Mouse (Mus musculus) c-Kit-negative CD71-positive TER-119-positive erythroid progenitor cells, embryonic 14.5 days (primary cell): ENCODE results near the gene Hoxa5.

Source experiments
- DNase-seq: peaks from one replicate; pipeline ENCODE4 v3.0.0-alpha.2; 2013; ENCODE audit warnings: low read depth, low spot score

Gene Hoxa5

DNA sequence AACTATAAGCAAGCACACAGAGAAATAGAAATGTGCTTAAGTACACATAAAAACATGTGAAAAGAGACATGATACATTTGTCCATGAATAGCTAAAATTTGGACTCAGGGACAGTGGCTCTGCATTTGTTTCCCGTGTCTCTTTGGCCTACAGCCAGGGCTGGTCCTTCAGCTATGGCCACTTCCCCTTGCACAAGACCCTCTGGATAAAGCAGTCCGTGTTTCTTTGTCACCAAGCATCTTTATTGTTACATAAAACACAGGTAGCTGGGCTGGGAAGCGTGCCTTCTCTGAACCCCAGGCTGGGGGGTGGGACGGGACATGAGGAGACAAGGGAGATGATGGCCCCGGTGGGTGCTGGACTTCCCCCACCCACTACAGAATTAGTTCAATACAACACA is 9.9 kb upstream of the Hoxa5 start:
- DNase-seq, result no peak

DNA sequence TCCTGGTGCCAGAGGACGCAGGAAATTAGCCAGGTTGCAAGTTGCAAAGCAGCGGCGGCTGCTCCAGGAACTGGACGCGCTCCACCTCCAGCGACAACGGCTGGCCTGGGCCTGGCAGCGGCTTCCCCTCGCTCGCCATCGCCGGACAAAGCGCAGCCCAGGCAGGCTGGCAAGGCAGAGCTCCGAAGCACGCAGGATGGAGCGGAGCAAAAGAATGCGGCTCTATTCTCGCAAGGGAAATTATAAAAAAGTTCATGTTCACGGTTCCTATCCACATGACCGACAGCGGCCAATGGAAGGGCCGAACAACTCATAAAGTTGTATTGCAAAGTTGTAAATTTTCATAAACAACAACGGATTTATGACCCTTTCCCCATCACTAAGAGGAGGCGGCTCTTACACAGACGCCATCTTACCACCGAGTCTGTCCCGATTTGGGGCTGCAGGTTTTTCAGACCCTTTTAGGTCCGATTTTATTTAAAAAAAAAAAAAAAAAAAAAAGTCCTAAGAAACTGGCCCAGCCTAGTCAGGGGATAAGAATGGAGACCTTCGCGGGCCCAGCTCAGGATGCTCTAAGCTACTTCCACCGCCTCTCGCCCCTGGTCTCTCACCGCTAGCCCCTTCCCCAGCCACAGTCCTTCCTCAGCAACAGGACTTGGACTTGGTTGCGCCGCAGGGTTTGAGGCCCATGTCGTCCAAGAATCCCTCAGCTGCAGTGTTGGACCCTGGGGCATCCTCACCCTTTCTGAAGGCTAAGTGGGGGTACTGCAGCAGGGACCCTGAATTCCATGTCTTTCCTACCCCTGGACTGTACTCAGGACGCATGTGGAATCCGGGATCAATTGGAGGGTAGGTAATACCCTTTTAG is 9.0 kb upstream of the Hoxa5 start, which contains the start of the genes Hoxa3 and Gm28308:
Hoxa3 (minus strand) TSS at position 218 of the 868 bp plus-strand sequence.
Gm28308 (minus strand) TSS at position 221 of the 868 bp plus-strand sequence.
- no peak for DNase-seq

DNA sequence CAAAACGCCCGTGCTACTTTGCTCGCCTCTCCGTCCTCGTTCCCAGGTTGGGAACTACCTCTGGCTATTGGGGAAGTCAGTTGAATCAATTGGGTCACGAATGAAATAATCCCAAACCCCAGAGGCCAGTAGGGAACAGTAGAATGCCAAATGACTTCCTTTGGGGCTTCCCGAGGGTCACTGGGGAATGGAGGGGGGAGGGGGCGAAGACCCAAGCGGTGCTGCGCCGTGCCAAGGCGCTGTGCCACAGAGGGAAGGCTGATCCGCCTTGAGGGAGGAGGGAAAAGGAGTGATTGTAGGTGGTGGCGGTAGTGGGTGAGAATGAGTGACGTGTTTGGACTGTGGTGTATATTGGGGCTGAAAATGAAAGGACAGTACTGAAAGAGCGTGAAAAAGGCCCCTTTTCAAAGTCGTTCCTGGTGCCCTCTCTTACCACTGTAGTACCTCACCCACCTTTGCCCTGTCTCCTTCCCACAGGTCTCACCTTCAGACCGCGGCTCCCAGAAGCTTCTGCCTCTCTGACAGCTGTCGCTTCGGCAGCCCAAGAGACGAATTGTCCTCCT is 8.2 kb upstream of the Hoxa5 start:
- DNase-seq, result no peak

DNA sequence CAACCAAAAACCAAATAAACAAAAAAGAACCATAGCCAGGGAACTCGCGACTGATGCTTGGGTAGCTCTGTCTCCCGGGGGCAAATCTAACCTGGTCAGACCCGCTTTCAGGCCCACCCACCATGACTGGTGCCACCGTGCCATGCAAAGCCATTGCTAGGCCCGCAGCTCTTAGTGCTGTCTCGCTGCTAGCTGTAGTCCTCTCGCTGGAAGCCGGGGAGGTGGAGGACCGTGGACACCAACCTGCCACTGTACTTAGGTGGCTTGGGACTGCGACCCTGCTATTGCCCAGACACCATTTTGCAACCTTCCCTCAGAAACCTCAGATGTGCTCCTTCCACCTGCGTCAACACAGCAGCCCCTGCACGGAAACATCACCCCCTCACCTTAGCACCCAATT is 7.6 kb upstream of the Hoxa5 start:
- DNase-seq, result no peak

DNA sequence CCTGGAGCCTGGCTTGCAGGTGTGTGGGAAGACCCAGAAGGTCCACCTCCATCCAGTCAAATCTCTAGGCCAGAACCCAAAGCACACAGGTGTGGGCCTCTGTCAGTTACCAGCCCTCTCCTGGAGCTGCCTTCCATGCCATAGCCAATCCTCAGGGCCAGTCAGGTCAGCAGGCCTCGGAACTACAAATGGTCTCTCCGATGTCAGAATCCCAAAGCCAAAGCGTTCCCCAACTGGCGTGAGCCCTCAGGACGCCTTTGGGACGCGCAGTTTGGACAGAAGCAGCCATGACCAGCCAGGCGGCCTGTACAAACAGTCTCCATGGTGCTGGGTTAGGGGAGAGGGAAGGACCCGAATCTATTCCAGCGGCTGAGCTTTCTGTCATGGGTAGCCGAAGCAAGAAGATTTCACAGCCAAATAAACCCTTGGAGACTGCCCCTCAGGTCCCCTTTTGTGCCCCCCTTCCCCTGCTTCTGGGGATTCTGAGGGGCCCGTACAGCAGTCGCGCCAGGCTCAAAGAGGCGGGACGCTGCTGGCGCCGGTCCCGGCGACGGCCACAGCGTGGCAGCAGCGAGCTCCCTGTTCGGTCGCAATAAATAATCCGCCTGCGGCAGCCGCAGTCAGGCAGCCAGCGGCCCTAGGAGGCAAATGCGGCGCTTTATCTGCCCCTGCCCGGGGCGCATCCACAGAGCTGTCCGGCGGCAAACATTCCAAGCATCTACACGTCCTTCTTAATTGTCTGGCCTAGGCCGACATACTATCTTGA is 7.0 kb upstream of the Hoxa5 start:
- DNase-seq, result no peak

DNA sequence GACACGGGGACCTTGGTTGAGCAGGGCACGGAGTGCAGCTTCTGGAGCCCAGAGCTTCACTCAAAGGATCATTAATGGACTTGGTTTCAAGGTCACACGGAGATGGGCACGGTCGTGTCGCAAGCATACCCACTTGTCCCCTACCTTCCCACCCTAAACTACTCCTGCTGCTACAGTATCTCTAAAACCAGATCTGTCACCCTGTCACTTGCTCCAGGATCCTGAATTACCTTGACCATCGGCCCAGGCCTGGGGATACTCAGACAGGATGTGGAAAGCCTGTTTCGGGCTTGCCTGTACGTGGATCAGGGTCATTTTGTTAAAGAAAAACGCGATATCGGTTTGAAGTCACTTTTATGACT is 5.3 kb upstream of the Hoxa5 start:
- no peak for DNase-seq

DNA sequence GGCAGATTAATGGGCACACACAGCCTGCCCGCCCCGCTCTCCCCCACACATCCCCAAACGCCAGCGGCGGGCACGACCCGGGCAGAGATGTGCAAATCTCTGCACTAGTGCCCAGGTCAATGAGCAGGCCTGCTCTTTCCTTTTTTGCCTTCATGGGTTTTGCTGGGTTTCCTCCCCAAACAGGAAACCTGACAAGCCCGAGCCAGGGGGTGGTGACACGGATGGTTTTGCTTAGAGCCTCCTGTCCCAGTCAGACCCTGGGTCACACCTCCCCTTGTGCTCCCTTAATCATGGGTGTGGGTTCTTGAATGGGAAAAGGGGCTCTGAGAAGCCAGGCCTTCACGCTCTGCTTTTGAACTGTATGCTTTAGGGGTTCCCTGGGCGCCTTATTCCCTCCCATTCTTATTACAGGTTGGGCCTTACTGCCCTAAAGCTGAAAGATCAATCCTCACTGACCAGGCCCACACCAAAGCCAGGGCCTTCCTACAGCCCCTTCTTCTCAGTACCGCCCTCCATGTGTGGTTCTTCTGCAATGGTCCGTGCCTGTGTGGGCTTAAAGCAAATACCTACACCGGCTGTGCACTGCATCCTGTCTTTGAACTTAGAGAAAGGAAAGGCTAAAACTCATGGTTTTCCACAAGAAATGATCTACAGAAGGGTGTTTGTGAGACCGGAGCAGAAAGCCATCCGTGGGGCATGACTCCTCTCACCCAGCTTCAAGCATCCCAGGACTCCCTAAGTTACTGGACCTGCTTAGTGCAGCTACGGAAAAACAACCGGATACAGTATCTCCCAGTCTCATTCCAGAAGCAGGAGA is 4.7 kb upstream of the Hoxa5 start:
- DNase-seq, result no peak

DNA sequence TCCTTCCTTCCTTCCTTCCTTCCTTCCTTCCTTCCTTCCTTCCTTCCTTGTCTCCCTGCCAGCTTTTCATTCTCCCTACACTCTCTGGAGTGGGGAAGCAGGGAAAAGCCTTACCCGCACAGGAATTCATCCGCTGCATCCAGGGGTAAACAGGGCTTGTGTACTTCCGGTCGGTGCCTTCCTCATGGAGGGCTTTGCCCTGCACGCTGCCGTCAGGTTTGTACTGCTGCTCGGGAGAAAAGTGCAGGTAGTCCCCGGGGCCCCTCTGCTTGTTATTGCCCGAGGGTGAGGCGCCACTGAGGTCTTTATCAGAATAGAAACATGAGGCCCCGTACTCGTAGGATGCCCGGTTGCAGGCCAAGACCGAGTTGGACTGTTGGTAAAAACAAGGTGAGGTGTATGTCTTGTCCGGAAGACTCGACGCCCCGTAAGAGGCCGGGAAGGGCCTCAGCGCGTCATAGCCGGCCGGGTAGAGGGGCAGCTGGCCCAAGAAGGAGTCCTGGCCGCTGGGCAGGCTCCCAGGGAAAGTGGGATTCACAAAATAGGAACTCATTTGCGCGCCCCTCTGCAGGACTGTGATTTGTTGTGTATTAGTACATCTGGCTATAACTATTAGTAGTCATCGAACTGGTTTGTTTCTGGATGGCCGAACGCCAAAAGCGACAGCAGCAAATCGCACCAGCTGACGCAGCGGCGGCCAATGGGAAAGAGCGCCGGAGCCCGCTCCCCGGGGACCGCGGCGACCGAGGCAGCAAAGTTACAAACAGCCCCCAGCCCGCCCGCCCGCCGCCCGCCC is 3.9 kb upstream of the Hoxa5 start, which contains the start of gene Hoxa6:
Hoxa6 (minus strand) TSS at position 651 of the 796 bp plus-strand sequence.
- no peak for DNase-seq

DNA sequence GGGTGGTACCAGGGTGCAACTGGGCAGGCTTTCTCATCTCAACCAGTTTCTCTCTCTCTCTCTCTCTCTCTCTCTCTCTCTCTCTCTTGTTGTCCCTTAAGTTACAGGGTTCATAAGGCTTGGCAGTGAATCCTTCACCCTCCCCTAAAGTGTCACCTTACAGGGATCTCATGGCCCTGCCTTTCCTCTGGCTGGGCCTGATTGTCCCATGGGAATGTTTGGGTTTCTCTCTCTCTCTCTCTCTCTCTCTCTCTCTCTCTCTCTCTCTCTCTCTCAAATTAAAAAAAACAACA is 3.2 kb upstream of the Hoxa5 start:
- no peak for DNase-seq

DNA sequence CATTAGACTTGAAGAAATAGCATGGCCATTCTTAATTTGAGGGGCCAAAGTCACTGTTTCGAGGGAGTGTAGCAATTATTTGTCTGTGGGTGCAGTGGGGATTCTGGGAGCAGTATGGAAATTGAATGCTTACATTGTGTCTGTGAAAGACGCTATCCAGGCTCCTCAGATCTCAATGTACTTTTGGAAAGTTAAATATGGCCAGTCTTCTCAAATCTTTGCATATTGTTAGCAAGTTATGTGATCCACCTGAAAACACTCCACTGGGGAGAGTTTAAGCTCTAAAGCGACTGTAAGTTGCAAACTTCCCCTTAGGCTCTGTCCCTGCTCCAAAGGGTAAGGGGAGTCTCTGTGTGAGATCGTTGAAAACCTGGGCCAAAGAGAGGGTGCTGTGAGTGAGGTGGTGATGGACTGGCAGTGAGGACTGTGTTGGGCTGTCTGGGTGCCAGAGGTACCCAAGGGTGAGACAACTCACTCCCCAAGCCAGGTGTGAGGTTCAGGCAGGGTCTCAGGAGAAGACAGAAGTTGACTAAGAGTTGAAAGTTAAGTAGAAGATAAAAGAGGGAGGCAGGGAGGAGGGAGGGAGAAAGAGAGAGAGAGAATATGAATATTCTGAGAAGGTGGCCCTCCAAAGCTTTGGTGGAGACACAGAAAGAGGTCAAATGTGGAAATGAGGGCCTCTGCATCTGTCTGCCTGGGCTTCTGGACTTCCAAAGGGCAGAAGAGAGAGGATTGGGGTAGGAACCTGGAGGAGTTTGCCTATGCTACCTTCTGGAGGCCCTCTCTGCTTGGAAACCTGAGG is 2.7 kb upstream of the Hoxa5 start:
- DNase-seq, result no peak

DNA sequence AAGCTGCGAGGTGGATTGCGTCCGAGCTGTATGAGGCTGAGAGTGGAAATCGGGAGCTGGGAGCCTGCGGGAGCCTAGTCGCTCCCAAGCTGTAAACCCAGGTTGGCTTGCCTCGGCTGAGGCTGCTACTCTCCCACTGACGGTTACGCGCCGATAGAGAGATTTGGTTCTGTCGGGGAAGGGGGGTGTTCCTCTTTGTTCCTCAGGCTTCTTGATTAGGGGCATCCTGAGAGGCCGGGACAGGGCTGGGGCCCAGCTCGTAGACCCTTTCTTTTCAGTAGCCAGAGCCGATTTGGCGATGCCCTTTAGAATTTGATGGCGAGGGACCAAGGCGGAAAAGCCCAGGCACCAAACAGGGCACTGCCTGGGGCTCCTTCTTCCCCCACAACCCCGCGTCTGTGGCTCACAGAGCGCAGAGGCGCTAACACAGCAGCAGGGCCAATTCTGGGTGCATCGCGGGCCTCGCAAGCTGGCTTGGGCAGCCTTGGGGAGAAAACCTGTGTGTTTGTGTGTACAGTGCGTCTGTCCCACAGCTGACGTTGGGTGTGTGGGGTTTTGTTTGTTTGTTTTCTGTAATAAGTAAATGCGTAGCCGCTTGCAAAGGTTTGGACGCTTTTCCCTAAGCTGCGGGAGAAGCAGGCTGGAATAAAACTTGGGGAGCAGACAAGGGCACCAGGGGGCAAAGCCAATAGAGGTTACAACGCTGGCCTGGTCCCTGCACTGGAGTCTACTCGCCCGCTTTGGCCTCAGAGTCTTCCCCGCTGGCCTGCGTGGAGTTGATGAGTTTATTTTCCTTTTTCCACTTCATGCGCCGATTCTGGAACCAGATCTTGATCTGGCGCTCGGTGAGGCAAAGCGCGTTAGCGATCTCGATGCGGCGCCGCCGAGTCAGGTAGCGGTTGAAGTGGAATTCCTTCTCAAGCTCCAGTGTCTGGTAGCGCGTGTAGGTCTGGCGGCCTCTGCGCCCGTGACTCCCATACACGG is 1.5 kb upstream of the Hoxa5 start:
- no peak for DNase-seq

DNA sequence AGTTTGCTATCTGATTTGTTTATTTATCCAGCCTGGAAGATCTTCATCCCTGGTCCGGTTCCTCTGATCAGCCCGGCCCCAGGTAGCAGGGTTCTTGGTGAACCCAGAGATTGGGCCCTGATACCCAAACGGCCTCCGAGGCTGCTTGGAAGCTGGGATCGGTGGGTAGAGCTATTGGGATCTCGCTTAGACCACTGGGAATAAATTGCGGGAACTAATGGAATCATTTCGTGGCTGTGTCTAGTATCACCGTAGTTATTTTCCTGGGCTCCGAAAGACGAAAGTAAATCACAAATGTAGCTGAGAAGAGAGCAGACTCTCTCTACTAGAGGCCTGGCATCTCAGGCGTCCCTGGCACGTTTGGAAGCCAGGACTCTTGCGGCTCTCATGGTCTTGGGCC is 834 bp upstream of the Hoxa5 start:
- no peak for DNase-seq

DNA sequence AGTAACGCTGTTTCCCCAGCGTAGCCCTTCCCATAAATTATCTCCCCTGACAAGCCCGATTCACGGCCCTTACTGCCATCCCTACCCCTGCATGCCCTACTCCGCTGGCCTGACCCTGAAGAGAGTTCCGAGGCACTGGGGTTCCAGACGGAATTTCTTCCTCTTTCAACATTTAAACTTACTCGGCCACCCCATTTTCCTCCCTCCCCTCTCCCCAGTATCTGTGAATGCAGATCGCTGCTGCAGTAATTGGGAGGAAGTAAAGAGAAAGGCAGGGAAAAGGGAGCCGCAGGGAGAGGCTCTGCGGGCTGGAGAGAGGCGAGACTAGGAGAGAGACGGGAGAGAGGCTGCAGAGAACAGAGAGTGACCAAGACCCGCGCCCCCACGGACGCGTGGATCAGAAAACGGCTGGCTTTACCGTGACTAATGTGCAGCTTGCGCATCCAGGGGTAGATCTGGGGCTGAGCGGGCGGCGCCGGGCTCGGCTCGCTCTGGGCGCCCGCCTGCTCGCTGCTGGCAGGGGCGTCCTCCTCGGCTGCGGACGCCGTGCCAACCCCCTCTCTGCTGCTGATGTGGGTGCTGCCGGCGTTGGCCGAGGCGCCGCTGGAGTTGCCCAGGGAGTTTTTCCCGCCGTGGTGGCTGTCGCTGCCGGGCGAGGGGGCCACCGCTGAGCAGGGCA is 877 bp downstream of the Hoxa5 start:
- no peak for DNase-seq

DNA sequence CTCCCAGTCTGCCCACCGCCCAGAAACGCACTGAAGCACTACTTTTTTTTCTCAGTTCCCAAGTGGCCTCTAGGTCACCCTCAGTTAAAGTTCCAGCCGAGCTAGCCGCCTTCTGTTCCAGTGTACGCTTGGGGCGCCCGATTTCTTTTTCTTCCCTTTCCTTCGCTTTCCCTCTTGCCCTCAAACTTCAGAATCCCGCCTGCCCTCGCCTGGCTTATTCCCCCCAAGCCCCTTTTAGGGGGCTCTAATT is 1.3 kb downstream of the Hoxa5 start:
- DNase-seq, result no peak

DNA sequence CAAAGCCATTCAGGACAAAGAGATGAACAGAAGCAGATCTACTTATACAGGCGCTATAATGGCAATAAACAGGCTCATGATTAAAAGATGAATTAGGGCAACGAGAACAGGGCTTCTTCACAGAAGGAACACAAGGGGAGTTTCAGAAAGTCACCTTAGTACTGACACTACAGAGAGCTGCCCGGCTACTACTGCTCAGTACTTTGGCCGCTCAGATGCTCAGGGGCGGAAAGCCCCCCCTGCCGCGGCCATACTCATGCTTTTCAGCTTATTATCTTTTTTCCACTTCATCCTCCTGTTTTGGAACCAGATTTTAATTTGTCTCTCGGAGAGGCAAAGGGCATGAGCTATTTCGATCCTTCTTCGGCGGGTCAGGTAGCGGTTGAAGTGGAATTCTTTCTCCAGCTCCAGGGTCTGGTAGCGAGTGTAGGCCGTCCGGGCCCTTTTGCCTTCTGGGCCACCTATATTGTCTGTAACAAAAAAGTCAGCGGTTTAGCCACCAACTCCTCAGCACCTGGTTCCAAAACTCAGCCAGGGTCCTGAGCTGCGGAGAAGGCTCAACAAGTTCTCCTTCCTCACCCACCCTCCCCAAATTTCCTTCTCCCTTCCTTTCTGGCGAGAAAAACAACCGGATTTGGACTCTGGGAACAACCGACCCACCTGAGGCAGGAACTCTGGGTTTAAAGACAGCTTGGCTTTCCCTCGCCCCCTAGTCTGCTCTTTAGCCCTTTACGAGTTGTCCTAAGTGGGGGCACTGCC is 1.8 kb downstream of the Hoxa5 start:
- no peak for DNase-seq

DNA sequence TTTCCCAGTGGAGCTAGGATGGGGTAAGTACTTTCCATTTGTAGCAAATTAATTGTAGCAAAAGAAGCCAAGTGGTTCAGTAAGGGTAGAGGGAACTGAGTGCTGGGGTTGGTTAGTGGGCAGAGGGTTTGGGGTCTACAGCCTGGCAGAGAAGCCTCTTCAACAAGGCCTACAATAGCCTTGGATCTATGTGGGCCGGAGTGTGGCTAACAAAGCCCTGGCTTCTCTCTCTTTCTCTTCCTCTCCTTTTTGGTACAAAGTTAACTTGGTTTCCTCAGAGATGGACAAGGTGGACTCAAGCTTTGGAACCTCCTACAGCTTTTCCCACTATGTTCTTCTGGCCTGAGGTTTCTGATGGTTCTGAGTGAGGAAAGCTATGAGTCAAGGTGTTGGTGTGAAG is 3.1 kb downstream of the Hoxa5 start:
- no peak for DNase-seq

DNA sequence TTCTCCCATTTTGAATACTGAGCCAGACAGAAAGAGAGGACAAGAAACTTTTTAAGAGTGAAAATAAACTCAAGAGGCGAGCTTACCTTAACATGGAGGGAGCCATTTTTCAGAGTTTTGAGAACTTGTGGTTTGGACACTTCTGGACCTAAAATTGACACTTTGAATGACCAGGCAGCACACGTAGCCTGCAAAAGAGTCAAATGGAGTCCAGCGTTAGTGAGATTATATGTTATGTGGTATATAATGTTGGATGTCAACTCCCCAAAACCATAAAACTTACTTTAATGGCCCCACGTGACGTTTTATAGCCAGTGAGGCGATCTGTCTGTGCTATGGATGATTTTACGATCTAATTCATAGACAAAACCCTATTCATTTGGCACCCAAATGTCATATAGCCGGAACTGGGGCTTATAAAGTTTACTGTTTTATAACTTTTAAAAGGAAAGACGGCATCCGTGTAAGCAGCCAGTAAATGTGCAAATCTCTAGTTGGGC is 3.6 kb downstream of the Hoxa5 start:
- no peak for DNase-seq
